Mouse (Mus musculus): ENCODE results near the gene Wbp2nl.

DNA sequence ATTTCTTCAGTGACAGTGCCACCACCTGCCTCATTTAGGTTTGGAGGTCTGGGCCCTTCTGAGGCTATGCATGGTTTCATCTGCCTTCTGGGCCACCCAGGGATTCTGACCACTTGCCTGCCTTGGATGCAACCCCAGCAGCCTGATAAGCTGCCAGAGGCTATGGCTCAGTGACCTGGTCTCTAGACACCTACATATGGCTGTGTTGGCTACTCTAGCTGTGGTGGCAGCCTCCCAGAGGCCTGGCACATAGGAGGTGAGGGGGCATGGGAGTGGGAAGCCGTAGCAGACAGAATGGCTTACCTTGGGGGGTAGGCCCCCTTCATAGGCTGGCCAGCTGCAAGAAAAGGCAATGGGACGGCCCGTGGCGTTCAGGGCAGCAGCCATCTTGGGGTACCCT lies 36.4 kb downstream of the Wbp2nl start:
- no peak for TF ChIP-seq CTCF (IDR thresholded peaks at IDR 0.05; ENCODE audit: insufficient read depth, low read length)
- TF ChIP-seq POLR2A (IDR thresholded peaks at IDR 0.05; ENCODE audit: borderline replicate concordance, extremely low read depth, low read depth, low read length): no peak

Data from lung, adult 2 months (tissue).